Mouse (Mus musculus) cerebellum, postnatal 10 days (tissue): ENCODE measurements at regions not wholly inside any gene's neighbourhood (a gene's known extent, or its start where the extent isn't known, plus 50 kb on each side); places are given as distances from the start of the nearest gene placed in this dataset.

Source experiments
- DNase-seq, 2 experiments: peaks; one replicate each; pipeline ENCODE4 v3.0.0; 2021; ENCODE audit warnings: mixed read lengths in 2 of 2

DNA sequence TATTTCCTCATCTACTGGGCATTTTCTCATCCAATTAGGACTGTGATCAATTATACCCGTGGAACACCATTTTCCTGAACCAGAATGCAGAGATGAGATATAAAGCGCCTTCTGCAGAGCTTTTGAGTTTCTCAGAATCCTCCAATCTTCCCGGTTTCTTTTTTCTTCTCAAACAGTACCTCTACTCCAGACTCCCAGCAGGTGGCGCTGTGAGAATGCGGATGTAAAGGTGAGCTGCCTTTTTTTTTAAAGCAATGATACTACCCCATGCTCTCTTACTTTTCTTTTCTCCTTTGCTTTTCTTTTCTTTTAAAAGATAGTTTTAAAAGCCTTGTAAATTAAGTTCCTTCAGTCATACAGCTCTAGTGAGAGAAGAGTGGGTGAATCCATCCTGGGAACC lies 224.4 kb upstream of the BB014433 start:
- peak; percentile 92 to 93 for DNase-seq

DNA sequence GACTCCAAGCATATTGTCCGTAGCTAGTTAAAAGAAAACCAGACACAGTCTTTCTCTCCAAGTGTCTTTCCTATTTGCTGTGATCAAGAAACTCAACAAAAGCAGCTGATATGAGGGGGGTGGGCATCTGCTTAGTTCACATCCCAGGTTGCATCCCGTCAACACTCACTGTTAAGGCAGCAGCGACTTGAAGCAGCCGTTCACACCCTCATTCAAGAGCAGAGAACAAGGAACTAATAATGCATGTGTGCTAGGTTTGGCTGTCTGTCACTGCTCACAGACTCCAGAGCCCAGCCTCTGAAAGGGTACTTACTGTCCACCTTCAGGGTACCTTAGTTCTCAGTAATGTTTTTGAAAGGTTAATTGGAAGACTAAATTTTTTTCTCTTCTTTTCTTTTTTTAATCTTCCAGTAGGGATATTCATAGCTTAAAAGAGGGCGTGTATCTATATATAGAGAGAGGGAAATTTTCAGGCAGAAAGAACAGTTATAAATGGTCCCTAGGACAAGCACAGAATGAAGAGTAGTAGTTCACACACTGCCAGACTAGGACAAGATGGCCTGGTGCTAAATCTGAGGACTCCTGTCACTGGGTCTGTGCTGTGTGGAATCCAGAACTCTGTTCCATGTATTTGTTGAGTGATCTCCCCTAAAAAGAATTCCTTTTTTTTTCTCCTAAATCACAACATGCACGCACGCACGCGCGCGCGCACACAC lies 199.1 kb upstream of the BB014433 start:
- DNase-seq, result no peak

DNA sequence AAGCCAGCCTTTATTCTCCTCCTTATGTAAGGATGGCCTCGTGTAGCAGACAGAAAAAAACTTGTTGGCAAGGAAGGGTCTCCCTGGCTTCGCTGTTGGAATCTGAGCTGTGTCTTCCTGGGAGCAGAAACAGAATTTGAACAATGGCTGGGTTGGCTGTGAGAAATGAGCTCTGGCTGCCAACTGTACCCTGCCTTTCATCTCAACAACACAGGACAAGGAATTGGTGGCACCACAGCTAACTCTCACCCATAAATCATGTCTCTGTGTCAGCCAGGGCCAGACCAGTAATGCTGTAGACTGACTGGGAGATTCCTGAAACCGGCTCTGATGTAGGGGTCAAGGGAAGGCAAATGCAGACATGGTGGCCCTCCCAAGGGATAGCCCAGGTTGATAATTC lies 189.5 kb upstream of the BB014433 start:
- DNase-seq, result no peak

DNA sequence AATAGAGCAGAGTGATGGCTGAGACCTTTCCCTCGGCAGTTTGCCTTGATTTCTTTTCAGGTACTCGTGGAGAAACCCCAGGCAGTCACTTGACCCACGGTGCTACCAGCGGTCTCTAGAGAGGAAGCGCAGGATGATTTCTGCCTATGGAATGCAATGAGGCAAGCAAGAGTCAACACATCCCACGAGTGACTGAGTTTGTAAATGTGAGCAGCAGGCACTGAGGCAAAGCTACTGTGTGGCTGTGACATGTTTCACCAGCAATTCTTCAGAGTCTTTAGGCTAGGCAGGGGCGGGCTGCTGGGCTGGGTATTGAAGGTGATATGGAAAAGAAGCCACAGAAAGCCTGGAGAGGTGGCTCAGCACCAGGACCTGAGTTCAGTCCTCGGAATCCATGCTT lies 187.4 kb upstream of the BB014433 start:
- no peak for DNase-seq

DNA sequence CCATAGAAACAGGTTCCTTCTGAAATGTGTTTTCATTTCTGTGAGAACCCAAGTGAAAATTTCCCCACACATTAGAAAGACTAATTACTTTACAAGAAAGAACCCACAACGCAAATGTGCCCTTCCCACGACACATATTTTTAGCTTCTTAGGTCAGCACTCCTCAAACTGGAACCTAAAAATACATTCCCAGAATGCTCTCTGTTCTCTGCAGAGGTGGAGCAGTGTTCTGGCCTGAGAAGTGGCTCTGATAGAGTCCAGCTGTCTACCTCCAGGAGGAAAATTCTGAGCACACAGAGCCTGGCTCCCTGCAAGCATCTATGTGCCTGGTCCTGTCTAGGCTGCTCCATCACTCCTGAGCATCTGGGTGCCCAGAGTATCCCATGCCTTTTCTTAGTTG lies 184.3 kb upstream of the BB014433 start:
- DNase-seq, result no peak

DNA sequence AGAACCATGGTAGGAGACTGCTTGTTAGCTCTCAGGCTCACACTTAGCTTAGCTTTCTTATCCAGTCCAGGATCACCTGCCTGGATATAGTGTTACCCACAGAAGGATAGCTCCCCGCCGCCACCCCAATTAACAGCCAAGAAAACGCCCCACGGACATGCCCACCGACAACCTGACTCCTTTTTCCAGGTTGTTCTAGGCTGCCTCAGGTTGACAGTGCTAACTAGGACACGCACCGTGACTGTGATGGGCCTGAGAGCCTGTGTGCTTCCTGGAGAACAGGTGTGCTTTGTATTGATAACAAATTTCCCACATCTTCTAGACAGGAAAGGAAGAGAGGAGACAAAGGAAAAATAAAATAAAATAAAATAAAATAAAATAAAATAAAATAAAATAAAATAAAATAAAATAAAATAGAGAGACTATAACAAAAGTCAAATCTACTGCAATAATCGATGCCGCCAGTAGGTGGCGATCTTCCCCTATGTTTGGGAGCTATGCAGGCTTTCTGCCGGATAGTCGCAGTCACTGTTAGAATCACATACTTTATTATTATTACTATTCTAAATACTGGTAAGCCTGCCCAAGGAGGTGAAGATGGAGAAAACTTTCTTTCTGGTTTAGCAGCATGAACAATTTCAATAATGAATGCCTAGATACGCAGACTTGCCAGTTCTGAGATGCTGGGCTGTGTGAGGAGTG lies 175.5 kb upstream of the BB014433 start:
- peak; percentile 86 to 90 for DNase-seq

DNA sequence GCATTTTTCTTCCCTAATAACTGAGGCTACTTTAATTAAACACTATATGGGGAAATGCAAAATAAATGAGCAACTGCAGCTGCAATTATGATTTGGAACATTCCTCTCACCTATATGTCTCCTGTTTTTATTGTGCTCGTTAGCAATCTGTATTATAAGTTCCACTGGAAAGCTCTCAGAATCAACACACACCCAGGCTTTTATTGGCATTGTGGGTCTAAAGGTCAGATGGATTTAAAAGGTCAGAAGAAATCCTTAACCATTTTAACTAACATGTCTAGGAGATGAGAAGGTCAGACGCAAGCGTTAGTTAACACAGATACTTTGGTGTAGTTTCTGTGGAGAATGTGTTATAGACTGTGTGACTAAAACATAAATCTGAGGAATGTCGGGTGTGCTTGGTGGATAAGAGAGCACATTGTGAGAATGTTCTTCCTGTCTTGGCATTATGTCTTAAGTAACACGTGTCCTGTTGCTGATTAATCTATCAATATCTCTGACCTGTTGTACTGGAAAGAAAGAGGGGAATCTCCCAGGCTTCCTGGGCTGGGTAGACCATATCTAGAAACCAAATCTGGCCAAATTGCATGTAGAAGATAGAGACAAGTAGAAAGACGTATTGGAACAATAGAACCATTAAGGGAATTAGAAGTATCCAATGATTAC lies 164.1 kb upstream of the BB014433 start:
- no peak for DNase-seq

DNA sequence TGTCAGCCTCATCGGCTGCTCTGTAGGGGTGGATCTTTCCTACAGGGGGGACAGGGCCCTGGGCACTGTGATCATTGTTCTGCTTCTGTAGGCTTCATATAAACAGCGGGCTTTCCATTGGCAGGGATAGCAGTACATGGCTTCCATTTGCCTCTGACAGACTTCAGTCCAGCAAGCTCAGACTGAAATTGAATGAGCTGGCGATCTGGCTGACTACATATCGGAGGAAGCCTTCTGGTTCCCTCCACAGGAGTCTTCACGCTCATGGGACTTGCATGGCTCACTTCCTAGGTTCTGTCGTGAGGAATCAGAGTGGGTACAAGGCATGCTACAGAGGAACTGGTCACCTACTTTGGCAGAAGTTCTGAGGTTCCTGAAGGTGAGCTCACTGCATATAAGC lies 155.7 kb upstream of the BB014433 start:
- peak; percentile 64 to 74 for DNase-seq

DNA sequence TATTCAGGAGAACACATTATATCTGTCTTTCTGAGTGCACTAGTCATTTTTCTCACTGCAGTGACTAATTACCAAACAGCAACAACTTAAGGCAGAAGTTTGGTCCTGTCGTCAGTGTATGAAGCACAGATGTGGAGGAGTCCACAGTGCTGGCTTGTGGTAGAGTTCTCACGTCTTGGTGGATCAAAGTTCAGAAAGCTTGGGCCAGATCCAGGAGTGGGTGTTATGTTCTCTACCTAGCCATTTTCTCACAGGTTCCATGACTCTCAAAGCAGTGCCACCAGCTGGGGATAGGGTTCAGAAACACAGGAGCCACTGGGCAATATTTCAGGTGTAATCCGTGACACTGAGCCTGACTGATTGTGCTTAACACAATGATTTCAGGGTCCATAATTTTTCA lies 144.8 kb upstream of the BB014433 start:
- no peak for DNase-seq

DNA sequence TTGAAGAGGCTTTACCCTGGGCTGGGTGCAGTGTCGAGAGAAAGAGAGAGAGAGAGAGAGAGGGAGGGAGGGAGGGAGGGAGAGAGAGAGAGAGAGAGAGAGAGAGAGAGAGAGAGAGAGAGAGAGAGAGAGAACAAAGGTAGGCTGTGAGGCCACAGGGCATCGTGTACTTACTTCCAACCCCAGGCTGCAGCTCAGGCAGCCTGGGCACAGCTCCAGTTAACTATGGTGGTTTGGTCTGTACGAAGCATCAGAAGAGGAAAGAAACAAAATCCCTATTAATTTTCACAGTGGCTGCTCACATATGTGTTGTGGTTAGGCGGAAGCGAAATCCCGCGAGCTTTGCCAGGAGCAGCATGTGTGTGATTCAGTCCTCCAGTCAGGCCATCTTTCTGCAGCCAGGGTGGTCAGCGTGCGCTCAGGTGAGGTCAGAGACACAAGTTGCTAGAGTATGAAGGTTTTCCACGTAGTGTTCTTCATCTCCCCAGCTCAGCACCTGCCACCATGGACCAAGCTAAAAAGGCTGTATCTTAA lies 143.3 kb upstream of the BB014433 start:
- DNase-seq, result peak; percentile 40 to 55
